Comparison of ENCODE assay signal across 8 mouse cellular contexts in the genomic region with DNA sequence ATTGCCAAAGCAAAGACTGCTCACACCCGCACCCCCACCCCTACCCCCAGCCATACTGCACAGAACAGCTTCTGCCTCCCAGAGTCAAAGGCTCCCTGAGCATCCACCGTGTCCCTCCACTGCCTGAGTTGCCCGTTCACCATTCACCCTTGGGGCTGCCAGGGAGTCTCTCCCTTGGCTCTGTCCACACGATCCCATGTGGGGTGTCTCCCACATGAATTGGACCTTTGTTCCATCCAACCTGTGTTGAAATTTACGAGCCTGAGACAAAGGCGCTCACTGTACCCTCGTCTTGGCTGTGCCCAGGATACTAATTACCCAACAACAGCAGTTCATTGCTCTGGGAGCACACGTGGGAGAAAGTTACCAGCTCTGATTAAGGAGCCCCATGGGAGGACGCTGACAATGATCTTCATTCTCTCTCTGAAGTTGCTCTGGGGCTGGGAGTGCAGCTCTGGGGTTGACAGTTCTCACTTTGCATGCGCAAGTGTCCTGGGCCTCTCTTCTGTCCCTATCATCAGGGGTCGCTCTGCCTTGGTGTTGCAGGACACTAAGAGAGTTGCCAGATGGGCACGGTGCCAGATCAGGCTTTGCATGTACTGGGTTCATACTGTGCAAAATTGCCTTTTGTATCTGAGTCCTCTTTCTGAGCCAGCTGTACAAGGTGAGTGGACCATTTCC.
A peak's percentile ranks its signal among the peaks of the same experiment; 100 is the strongest.
DNase-seq lines count a peak whose midpoint lies in the region; ATAC-seq and TF ChIP-seq lines count a peak whose summit lies in the region.

No protein-coding gene starts in this region.

- no peak overlapping the region for H3K27ac ChIP-seq in kidney, embryonic 14.5 days (ENCODE audit: low read depth, low read length)
- H3K27ac ChIP-seq in forebrain, postnatal 0 days (ENCODE audit: low read depth, low read length), result peak overlapping the region; percentile 69
- peak overlapping the region; percentile 47 for H3K27ac ChIP-seq in left cerebral cortex, adult 2 months
- H3K27ac ChIP-seq in stomach, embryonic 15.5 days, result no peak overlapping the region

- no peaks in the 10 kb centered on the region for H3K9me3 ChIP-seq in kidney, embryonic 14.5 days (ENCODE audit: control insufficient read depth, low read length)
- H3K9me3 ChIP-seq in forebrain, postnatal 0 days (ENCODE audit: low read length), result no peaks in the 10 kb centered on the region
- H3K9me3 ChIP-seq in stomach, embryonic 15.5 days, result no peaks in the 10 kb centered on the region

- no peak overlapping the region for H3K4me2 ChIP-seq in kidney, embryonic 14.5 days (replicated peaks; ENCODE audit: low read depth, low read length)
- no peak overlapping the region for H3K4me2 ChIP-seq in forebrain, postnatal 0 days (ENCODE audit: low read depth)
- no peak overlapping the region for H3K4me2 ChIP-seq in stomach, embryonic 15.5 days

- intact Hi-C loops in left cerebral cortex, adult 2 months (cut with DNase I), result no loop called here

- DNase-seq in kidney, adult 11 months, result no peak
- DNase-seq in cerebellum, adult 9-11 months, result peak; percentile 41
- DNase-seq in forebrain, postnatal 0 days, result peak; percentile 67
- DNase-seq in left cerebral cortex, adult 2 months (ENCODE audit: extremely low spot score in 1 of 2, low spot score in 2 of 2), result peak in 1 of 2 experiments; percentile 25
- DNase-seq in c-Kit-positive CD71-positive TER-119-positive erythroid progenitor cells, embryonic 14.5 days (ENCODE audit: low spot score), result no peak

- H3K4me1 ChIP-seq in kidney, embryonic 14.5 days (ENCODE audit: control insufficient read depth, insufficient read depth, low read length), result no peaks in the 10 kb centered on the region; the same call in 1 of the 2 replicates
- no peaks in the 10 kb centered on the region; the same call in 1 of the 2 replicates for H3K4me1 ChIP-seq in forebrain, postnatal 0 days (ENCODE audit: insufficient read depth)
- H3K4me1 ChIP-seq in stomach, embryonic 15.5 days, result no peaks in the 10 kb centered on the region

- H3K9ac ChIP-seq in kidney, embryonic 14.5 days (ENCODE audit: low read depth, low read length), result no peak overlapping the region
- H3K9ac ChIP-seq in forebrain, postnatal 0 days, result no peak overlapping the region
- H3K9ac ChIP-seq in stomach, embryonic 15.5 days, result no peak overlapping the region

- 44% methylated on average over 12 of the region's 12 CpGs for WGBS in kidney, embryonic 14.5 days
- WGBS in forebrain, postnatal 0 days, result 23% methylated on average over 12 of the region's 12 CpGs
- WGBS in stomach, embryonic 15.5 days, result 71% methylated on average over 12 of the region's 12 CpGs

- H3K4me3 ChIP-seq in kidney, embryonic 14.5 days (ENCODE audit: low read length), result no peak overlapping the region
- H3K4me3 ChIP-seq in forebrain, postnatal 0 days (ENCODE audit: low read depth, low read length), result no peak overlapping the region
- no peak overlapping the region for H3K4me3 ChIP-seq in left cerebral cortex, adult 2 months
- H3K4me3 ChIP-seq in stomach, embryonic 15.5 days (replicated peaks), result no peak overlapping the region

- H3K27me3 ChIP-seq in kidney, embryonic 14.5 days (ENCODE audit: control insufficient read depth, insufficient read depth, low read length), result no peaks in the 10 kb centered on the region
- no peaks in the 10 kb centered on the region for H3K27me3 ChIP-seq in forebrain, postnatal 0 days (ENCODE audit: insufficient read depth, low read length)
- H3K27me3 ChIP-seq in stomach, embryonic 15.5 days (replicated peaks), result no peaks in the 10 kb centered on the region

- ATAC-seq in kidney, embryonic 14.5 days (ENCODE audit: low FRiP score, low TSS enrichment), result peak; percentile 72
- ATAC-seq in forebrain, postnatal 0 days, result peak; percentile 87
- peak; percentile 27; the same call in 1 of the 2 replicates for ATAC-seq in stomach, embryonic 15.5 days (ENCODE audit: insufficient read depth, low FRiP score, low read depth)
- no peak for ATAC-seq in megakaryocyte-erythroid progenitor cell, adult 5-6 weeks (replicated peaks; ENCODE audit: low FRiP score, low TSS enrichment, poor library complexity, severe bottlenecking)

- TF ChIP-seq CTCF in forebrain, postnatal 0 days (IDR thresholded peaks at IDR 0.05; ENCODE audit: low read depth), result no peak; the same call in 1 of the 2 replicates
- TF ChIP-seq CTCF in left cerebral cortex, adult 2 months (IDR thresholded peaks at IDR 0.05), result no peak

- H3K36me3 ChIP-seq in kidney, embryonic 14.5 days (ENCODE audit: control insufficient read depth, insufficient read depth, low read length), result no peaks in the 10 kb centered on the region
- no peaks in the 10 kb centered on the region for H3K36me3 ChIP-seq in forebrain, postnatal 0 days (ENCODE audit: insufficient read depth)
- no peaks in the 10 kb centered on the region for H3K36me3 ChIP-seq in stomach, embryonic 15.5 days

Comparison
In these comparisons a context has a peak if more than half of its experiments do, and no peak if none do; other contexts are left out.
1. H3K27ac ChIP-seq: peak in forebrain, postnatal 0 days (single experiment) and left cerebral cortex, adult 2 months (single experiment); none in kidney, embryonic 14.5 days (single experiment) and stomach, embryonic 15.5 days (single experiment).
2. DNase-seq: peak in cerebellum, adult 9-11 months (single experiment) and forebrain, postnatal 0 days (single experiment); none in kidney, adult 11 months (single experiment) and c-Kit-positive CD71-positive TER-119-positive erythroid progenitor cells, embryonic 14.5 days (single experiment).